Mouse (Mus musculus): Measurements from ENCODE around the gene D430041D05Rik.

DNA sequence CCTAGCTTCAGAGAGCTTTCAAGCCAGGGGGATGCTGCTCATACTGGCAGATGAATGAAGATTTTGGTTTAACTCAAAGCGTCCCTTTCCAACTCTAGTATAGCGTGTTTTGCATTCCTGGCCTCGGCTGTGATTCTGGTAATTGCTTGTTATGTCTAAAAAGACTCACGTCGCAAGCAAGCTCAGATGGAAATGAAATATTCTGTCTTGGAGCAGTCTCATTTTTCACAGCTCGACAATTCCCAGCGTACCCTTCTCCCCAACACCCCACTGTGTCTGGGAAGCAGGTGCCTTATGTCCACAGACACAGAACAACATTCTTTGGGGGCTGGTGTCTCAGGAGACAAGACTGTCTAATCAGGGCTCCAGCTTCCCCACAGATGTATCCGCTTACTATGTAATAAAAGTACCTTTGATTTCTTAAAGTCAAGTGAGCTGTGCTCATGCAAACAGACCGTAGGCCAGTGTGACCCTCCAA is 192.2 kb downstream of the D430041D05Rik start:
- no peak for TF ChIP-seq POLR2A (IDR thresholded peaks at IDR 0.05; ENCODE audit: insufficient read length, low read depth)
- TF ChIP-seq MAX (IDR thresholded peaks at IDR 0.05; ENCODE audit: low read depth), result no peak
- TF ChIP-seq E2F4 (IDR thresholded peaks at IDR 0.05; ENCODE audit: insufficient read depth), result no peak

Data from myocyte (in vitro differentiated cells).